Mouse (Mus musculus): ENCODE data around the gene Lrrc37a.
"Not testable (repeated sequence)": the region's sequence is repeated elsewhere in the genome, so short reads cannot be mapped to it uniquely, and the experiment has no call there.

Lrrc37a gene

DNA sequence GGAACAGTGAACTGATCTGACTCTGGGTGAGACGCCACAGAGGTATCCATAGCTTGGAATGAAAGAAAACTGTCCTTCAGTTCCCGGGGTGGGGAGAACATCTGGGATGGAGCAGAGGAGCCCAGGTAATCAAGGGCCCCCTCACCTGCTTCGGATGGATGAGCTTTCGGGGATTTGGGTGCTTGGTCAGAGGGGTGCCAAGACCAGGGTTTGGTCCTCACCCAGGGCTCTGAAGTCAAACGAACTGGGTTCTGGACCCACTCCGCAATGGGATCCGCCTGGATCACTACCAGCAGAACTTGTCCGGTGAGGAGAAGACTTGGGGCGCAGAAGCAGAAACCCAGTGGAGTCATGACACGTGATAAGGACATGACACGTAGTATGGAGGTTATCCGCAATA, at the start of gene Lrrc37a:
Lrrc37a (minus strand) TSS at position 101 of the 400 bp plus-strand sequence.
- no peak for DNase-seq

DNA sequence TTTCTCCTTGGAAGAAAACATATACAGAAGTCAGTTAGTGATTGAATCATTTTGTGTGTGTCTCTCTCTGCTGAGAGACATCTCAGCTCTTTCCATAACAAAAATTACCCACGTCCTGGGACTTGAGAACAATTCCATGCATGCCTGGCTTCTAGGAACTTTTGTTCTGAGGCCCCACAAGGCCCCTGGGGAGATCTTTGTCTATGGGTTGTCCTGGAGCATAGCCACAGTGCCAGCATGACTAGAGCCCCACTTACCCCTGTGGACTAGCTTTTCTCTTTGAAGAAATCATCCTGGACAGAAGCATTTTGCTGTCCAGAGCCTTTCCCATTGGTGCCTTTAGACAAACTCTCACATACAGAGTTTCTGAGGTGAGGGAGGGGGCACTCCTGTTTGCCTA, 30.6 kb upstream of the Lrrc37a start:
- not testable (repeated sequence) for DNase-seq

DNA sequence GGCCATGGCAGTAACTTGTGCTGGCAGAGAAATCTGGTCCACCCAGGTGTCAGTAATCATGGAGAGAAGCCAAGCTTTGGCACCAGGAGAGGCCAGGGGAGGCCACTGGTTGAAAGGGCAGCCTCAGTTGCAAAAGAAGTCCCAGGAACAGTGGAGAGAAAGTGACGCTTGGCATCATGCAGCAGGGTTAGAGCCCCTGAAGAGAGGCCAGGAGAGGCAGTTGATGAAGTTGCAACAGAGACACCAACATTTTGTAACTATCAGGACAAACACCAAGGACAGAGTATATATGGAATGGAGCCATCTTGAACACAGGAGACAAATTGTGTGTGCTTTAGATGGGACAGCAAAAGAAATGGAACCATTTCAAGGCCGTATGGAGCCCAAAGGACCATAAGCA, 7.7 kb upstream of the Lrrc37a start:
- no peak for DNase-seq

DNA sequence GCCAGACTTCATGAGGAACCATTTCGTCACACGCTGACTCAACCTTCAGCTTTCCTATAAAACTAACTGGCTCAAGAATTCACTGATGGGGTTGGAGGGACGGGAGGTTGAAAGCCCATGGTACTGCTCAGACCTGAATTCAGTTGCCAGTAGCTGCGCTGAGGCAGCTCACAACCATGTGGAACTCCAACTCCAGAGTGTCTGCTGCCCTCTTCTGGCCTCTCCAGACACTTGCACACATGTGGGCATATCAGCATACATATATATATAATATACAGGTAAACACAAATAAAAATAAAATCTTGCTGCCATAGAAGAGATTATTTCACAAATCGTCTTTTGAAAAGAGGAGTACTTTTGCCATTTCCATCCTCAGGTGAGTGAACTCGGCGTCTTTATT, 40.0 kb downstream of the Lrrc37a start:
- peak; percentile 28 for DNase-seq

DNA sequence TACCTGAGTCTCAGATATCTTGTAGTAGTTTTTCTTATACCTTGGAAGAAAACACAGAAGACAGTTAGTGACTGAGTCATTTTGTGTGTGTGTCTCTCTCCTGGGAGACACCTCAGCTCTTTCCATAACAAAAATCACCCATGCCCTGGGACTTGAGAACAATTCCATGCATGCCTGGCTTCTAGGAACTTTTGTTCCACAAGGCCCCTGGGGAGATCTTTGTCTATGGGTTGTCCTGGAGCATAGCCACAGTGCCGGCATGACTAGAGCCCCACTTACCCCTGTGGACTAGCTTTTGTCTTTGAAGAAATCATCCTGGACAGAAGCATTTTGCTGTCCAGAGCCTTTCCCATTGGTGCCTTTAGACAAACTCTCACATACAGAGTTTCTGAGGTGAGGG, 53.3 kb downstream of the Lrrc37a start:
- not testable (repeated sequence) for DNase-seq

DNA sequence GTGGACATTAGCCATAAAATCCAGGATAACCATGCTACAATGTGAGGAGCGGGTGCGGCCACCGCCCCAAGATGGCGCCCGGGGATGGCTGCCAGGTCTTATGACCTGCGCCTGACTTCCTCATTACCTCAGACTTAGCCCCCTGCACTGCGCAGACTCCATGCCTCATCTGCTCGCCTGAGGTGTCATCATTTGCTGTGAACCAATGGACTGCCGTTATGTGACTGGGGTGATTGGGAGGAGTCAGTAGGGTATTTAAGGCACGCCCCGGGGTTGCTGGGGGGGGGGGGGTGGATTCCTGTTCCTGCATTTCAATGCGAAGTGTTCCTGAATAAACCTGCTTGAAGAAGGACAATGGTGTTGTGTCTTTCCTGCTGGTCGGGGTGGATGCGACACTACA, 54.7 kb downstream of the Lrrc37a start:
- not testable (repeated sequence) for DNase-seq

GRCm38 (mm10) chr11:103443678-103444077, 60.7 kb downstream of the Lrrc37a start:
- no peak for DNase-seq

- peak; percentile 13 for DNase-seq
These were observed 68.1 kb downstream of the Lrrc37a start for GRCm38 (mm10) chr11:103436282-103436681.

DNA sequence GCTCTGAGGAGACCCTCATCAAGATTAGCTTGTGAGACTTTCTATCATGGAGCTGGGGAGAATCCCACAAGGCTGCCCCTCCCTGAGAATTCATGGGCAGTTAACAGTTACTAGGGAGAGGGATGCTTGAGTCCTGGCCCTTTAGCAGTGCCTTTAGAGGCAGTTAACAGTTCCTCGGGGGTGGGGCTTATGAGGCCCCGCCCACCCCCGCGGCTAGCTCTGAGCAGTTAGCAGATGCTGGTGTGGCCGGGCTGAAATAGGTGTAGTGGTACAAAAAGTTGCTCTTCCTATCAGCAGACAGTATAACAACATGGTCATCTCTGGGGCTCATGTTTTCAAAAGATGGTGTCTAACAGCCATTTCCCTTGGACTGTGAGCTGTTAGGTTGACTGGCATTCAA, 79.4 kb downstream of the Lrrc37a start:
- peak; percentile 12 for DNase-seq

DNA sequence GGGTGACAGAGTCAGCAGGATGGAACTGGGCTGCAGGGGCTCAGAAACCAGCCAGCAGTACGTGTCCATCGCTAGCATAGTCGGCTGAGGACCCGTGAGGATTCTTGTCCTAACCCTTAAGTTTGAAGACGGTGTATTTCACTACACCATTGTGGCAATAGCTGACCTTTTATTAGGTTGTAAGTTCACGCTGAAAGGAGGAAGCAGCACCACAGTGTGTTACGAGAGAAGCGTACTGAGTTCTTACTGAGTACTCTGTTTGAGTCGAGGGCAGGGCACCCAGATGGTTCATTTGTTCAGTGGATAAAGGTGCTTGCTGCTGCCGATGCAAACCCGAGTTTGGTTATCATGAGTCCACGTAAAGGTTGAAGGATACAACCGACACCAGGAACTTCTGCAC, 84.7 kb downstream of the Lrrc37a start:
- no peak for DNase-seq

DNA sequence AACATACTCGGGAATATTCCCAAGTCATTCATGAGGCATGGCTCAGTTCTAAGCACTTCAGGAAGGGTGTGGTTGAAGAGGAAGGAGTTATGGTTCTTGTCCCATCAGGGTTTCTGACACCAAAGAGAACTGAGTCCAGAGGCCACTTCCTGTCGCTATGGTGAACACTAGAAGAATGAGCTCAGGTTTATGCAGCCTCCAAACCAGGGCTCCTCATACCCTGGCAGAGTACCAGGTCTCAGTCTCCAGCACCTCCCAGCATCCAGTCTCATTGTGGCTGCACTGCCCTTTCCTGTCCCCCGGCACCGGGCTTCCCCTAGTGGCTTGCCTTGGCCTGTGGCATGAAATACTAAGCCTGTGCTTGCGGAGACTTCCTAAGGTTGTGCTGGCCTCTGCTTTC, 85.2 kb downstream of the Lrrc37a start:
- DNase-seq, result no peak

DNA sequence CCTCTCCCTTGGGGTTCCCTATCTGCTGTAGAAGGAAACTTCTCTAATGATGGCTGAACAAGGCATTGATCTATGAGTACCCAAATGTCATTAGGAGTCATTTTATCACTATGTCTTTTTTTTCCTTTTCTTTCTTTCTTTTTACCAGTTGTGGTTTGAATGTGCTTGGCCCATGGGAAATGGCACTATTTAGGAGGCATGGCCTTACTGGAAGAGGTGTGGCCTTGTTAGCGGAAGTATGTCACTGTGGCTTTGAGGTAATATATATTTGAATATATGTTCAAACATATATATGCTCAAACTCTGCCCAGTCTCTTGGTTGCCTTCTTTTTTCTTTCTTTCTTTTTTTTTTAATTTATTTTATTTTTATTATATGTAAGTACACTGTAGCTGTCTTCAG, 90.9 kb downstream of the Lrrc37a start:
- no peak for DNase-seq

DNA sequence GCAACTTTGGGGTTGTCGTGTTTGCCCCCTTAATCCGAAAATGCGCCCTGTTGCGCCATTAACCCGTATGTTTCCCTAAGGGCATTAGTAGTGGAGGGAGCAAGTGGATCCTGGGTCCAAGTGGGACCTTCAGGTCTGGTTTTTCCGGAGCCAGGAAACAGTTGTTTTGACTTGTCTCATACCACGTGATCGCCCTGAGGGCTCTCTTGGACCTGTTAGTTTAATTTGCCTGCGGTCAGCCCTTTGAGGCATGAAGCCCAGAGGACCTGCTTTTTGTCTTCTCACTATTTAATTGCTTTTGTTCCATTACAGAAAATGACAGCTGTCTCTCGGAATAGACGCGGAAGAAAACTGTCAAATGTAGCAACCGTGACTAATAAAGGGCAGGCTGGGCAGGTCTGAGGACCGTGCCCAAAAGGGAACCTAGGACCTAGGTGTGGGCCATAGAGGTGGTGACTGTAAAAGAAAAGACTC, 91.4 kb downstream of the Lrrc37a start:
- no peak for DNase-seq

- DNase-seq, result peak; percentile 96
These were observed 92.1 kb downstream of the Lrrc37a start, which contains the start of gene Plekhm1 for GRCm38 (mm10) chr11:103411981-103412949. Gene Plekhm1 (minus strand): TSS chr11:103412687.

DNA sequence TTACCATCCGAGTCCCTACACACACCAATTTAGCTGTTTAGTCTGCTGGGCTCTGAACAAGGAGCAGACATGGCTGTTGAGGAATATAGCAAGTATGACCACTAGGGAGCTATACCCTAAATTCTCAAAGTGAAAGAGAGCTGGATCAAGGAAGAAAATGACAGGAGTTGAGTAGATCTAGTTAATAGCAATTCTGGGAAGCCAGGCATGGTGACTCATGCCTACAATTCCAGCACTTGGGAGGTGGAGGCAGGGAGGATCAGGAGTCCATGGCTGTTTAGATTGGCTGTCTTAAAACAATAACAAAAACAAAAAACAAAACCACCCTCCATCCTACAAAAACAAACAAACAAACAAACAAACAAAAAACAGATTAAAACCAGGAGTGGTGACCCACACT, 93.1 kb downstream of the Lrrc37a start:
- DNase-seq, result no peak

DNA sequence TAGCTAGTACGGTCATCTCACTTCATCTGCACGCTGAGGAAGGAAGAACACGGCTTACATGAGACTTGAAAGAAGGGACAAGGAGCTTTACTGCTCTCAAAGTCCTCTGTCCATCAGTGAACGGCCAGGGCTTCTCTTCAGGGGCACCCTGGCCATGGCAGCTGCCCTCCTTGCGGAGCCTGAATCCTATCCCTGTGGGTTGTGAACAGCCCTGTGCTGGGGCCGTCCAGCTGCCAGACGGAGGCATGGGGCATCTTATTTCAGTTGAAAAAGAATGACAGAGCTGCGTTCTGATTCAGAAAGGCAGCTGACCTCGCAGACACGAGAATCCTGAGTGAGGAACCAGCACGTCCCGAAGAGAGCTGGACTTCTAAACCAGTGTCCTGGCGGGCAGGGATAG, 95.5 kb downstream of the Lrrc37a start:
- DNase-seq, result no peak

- not testable (repeated sequence) for DNase-seq
These were observed 97.3 kb downstream of the Lrrc37a start for GRCm38 (mm10) chr11:103407136-103407535.

- no peak for DNase-seq
These were observed 97.8 kb downstream of the Lrrc37a start for GRCm38 (mm10) chr11:103406551-103406950.

- DNase-seq, result no peak
These were observed 98.6 kb downstream of the Lrrc37a start for GRCm38 (mm10) chr11:103405814-103406213.

GRCm38 (mm10) chr11:103404618-103405017, 99.8 kb downstream of the Lrrc37a start:
- no peak for DNase-seq

DNA sequence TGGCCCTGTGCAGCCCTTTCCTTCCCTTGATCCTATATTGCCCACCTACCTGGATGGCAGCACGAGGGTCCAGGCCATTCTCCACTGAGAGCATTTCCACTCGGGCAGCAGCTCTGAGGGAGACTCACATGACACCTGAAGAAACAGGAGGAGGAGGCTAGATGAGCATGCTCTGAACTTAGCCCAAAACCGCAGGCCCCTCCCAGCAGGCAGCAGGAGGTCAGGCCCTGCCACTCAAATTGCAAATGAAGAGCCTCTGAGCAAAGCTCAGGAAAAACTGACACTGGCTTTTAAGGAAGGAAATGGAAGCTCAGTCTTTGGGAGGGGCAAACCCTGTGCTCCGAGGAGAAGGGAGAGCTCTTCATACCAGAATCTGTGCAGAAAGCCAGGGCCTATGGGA, 100.6 kb downstream of the Lrrc37a start:
- no peak for DNase-seq

GRCm38 (mm10) chr11:103402738-103403137, 101.7 kb downstream of the Lrrc37a start:
- no peak for DNase-seq

GRCm38 (mm10) chr11:103402198-103402597, 102.2 kb downstream of the Lrrc37a start:
- peak; percentile 53 for DNase-seq

Measured in liver (tissue).